In the genomic region with DNA sequence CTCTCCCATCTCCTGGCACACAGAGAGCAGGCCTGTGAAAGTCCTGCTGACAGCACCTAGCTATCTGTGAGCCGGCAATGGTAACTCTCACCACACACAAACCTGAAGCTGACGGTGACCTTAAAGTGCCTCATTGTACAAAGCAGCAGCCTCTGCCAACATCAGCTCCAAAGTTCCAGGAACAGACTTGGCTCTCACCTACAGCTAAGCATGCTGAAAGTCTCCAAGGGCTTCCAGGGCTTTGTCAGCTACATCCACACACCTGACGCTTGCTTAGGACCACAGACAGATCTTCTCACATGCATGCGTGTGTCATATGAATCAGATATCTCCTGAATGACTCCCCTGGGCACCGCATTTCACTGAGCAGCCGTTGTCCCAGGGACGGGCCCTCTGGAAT, we compare ENCODE assay signal across 16 mouse cellular contexts. TPM values are rescaled to one million over a fixed set of nuclear protein-coding genes. Genes with fewer than 3 reads are reported as not detected.
A peak's percentile ranks its signal among the peaks of the same experiment; 100 is the strongest.
DNase-seq lines count a peak whose midpoint lies in the region; TF ChIP-seq lines count a peak whose summit lies in the region.
"Had no signal": no experiment of that assay in that cellular context is flagged by ENCODE, and none has a peak within 500 bp of the region (broad histone marks: within the 10 kb centered on the region; RNA-seq: fewer than 3 reads in every experiment).

No protein-coding gene starts in this region.

- H3K27me3 ChIP-seq in kidney, adult 2 months (replicated peaks; ENCODE audit: control insufficient read depth, insufficient read depth, low read length), result no peaks in the 10 kb centered on the region
- no peaks in the 10 kb centered on the region for H3K27me3 ChIP-seq in embryonic facial prominence, embryonic 10.5 days (replicated peaks; ENCODE audit: low read depth, poor library complexity, severe bottlenecking)
- H3K27me3 ChIP-seq: embryonic facial prominence, embryonic 12.5 days; liver, embryonic 13.5 days had no signal

- intact Hi-C loops in heart, postnatal 10 days (cut with DNase I), result loop anchor here (5.0 kb wide), 1 partner anchor 97 kb away; no protein-coding TSS in a partner anchor

- H3K36me3 ChIP-seq in kidney, adult 2 months (ENCODE audit: control insufficient read depth, insufficient read depth, low read length), result no peaks in the 10 kb centered on the region
- no peaks in the 10 kb centered on the region for H3K36me3 ChIP-seq in embryonic facial prominence, embryonic 10.5 days (replicated peaks)
- H3K36me3 ChIP-seq: embryonic facial prominence, embryonic 12.5 days; G1E; liver, embryonic 13.5 days had no signal

- no peak overlapping the region for H3K4me3 ChIP-seq in kidney, adult 2 months (ENCODE audit: insufficient read depth, low read depth, low read length)
- no peak overlapping the region for H3K4me3 ChIP-seq in embryonic fibroblast, embryonic 13.5 days (ENCODE audit: insufficient read depth, low read length)
- H3K4me3 ChIP-seq in embryonic facial prominence, embryonic 10.5 days, result no peak overlapping the region
- H3K4me3 ChIP-seq: embryonic facial prominence, embryonic 12.5 days; liver, embryonic 13.5 days had no signal

- H3K4me1 ChIP-seq in kidney, adult 2 months (ENCODE audit: control insufficient read depth, insufficient read depth, low read length), result no peaks in the 10 kb centered on the region
- H3K4me1 ChIP-seq in embryonic fibroblast, embryonic 13.5 days (ENCODE audit: control insufficient read depth, insufficient read depth, low read length), result 0 out of 2 replicates have a peak, but pooled peaks cover 2% of the 10 kb centered on the region
- H3K4me1 ChIP-seq in embryonic facial prominence, embryonic 10.5 days, result no peaks in the 10 kb centered on the region
- H3K4me1 ChIP-seq: embryonic facial prominence, embryonic 12.5 days; liver, embryonic 13.5 days had no signal

- TF ChIP-seq CTCF in kidney, adult 2 months (conservative IDR thresholded peaks at IDR 0.05; ENCODE audit: insufficient read depth, insufficient read length, low read depth, low read length), result no peak
- TF ChIP-seq CTCF in embryonic fibroblast, embryonic 13.5 days (IDR thresholded peaks at IDR 0.05; ENCODE audit: borderline replicate concordance, insufficient read depth, low read length), result no peak

- DNase-seq in kidney, adult 2 months, result peak; percentile 63
- DNase-seq in kidney, postnatal 10 days, result no peak
- peak; percentile 65 to 73 for DNase-seq in heart, adult 9 months (ENCODE audit: low spot score in 2 of 2)
- DNase-seq in heart, postnatal 10 days, result peak; percentile 76 to 83
- DNase-seq in cerebellum, adult 9-11 months, result no peak
- DNase-seq in B cell, adult 2 months, result no peak
- no peak for DNase-seq in embryonic facial prominence, embryonic 10.5 days (ENCODE audit: low spot score)
- DNase-seq: liver, embryonic 13.5 days; lung, postnatal 14 days; right cerebral cortex, postnatal 4 days; thymus, adult 18-20 months had no signal

- H3K27ac ChIP-seq in kidney, adult 2 months (ENCODE audit: insufficient read depth, low read depth, low read length), result no peak overlapping the region
- H3K27ac ChIP-seq in embryonic fibroblast, embryonic 13.5 days (ENCODE audit: insufficient read depth, low read length), result peak overlapping the region; percentile 12; the same call in 1 of the 2 replicates
- no peak overlapping the region for H3K27ac ChIP-seq in embryonic facial prominence, embryonic 10.5 days (replicated peaks)
- H3K27ac ChIP-seq: embryonic facial prominence, embryonic 12.5 days; liver, embryonic 13.5 days had no signal

- H3K9me3 ChIP-seq in embryonic facial prominence, embryonic 10.5 days, result no peaks in the 10 kb centered on the region
- H3K9me3 ChIP-seq: embryonic facial prominence, embryonic 12.5 days; G1E; liver, embryonic 13.5 days had no signal

- WGBS in kidney, adult 2 months, result 76% methylated on average over 7 of the region's 7 CpGs
- WGBS in embryonic facial prominence, embryonic 10.5 days, result 90% methylated on average over 7 of the region's 7 CpGs

- no peak for TF ChIP-seq POLR2A in kidney, adult 2 months (IDR thresholded peaks at IDR 0.05; ENCODE audit: low read depth, low read length)
- no peak for TF ChIP-seq POLR2A in embryonic fibroblast, embryonic 13.5 days (IDR thresholded peaks at IDR 0.05; ENCODE audit: low read depth, low read length)

RNA-seq across cellular contexts. Expression of gene Adrb1, which starts 42.0 kb away (rescaled TPM):
- polyA plus RNA-seq in kidney, adult 2 months (2012; rRNA removed), result 2.7 and 3.4 TPM in 2 replicates
- 1.3 and 1.6 TPM in 2 replicates for polyA plus RNA-seq in embryonic fibroblast, embryonic 13.5 days (2011; ENCODE audit: insufficient read length, low read depth, missing spikeins)
- 10 to 100 TPM; 22.7 to 30.3 TPM for total RNA-seq in heart, postnatal 10 days (2021)
- polyA plus RNA-seq in embryonic facial prominence, embryonic 10.5 days (2016; fragmentation: Nextera tagmentation; extraction: Ambion mirVana), result 0.24 and 0.26 TPM in 2 replicates
- total RNA-seq: hematopoietic stem cell, adult 5-6 weeks; megakaryocyte-erythroid progenitor cell, adult 5-6 weeks had no signal
- polyA plus RNA-seq: G1E had no signal

Comparison
In these comparisons a context has a peak if more than half of its experiments do, and no peak if none do; other contexts are left out.
1. DNase-seq: peak in kidney, adult 2 months (single experiment), heart, adult 9 months (2 of 2) and heart, postnatal 10 days (2 of 2); none in kidney, postnatal 10 days (single experiment), cerebellum, adult 9-11 months (single experiment), B cell, adult 2 months (0 of 2) and embryonic facial prominence, embryonic 10.5 days (single experiment).